Mouse (Mus musculus): Measurements from ENCODE around the gene Zfp91. TPM values are rescaled to one million over a fixed set of nuclear protein-coding genes. Genes with fewer than 3 reads are reported as not detected.

The Zfp91 gene
- polyA plus RNA-seq, 1 experiment from 2014 or later, result 11.6 TPM

DNA sequence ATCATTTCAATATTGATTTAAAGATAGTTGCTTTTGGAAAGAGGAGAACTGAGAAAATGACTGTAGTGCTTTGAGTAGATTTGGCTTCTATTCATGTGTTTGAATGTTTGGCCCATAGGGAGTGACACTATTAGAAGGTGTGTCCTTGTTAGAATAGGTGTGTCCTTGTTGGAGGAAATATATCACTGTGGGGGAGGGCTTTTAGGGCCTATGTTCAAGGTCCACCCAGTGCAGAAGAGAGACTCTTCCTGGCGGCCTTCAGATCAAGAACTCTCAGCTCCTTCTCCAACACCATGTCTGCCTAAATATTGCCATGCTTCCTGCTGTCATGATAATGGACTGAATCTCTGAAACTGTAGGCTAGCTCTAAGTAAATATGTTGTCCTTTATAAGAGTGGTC lies 8.3 kb upstream of the Zfp91 start:
- Histone ChIP-seq H3K9ac (no peak overlapping the region), H3K4me2 (no peak overlapping the region), H3K36me3 (no peaks in the 10 kb centered on the region), H3K9me3 (replicated peaks) (no peaks in the 10 kb centered on the region), H3K27ac (no peak overlapping the region), H3K4me1 (no peaks in the 10 kb centered on the region), H3K27me3 (replicated peaks) (no peaks in the 10 kb centered on the region), H3K4me3 (no peak overlapping the region)
- WGBS (ENCODE audit: insufficient replicate concordance), result 57% methylated on average over 1 of the region's 1 CpGs
- no peak for ATAC-seq

DNA sequence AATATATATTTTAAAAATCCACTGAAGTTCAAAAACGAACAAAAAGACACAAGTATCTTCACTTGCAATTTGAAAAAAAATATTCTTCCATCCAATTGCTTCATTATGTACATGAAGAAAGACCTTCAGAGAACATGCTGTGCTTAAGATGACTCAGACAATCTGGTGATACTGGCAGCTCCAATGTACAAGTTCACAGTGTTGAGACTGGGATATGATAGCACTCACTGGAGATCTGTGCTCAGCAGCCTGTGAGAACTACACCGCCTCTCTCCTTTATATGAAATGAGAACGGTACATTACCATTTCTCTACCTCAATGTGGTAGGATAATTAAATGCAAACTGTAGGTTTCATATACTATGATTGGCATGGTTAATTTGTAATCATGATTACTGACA lies 6.9 kb upstream of the Zfp91 start:
- no peak overlapping the region for H3K9ac ChIP-seq
- H3K4me1 ChIP-seq, result peaks cover 5% of the 10 kb centered on the region; the same call in 1 of the 2 replicates
- no peak for ATAC-seq
- H3K9me3 ChIP-seq (replicated peaks), result no peaks in the 10 kb centered on the region
- no peak overlapping the region for H3K27ac ChIP-seq
- H3K4me2 ChIP-seq, result no peak overlapping the region
- H3K27me3 ChIP-seq (replicated peaks), result no peaks in the 10 kb centered on the region
- WGBS (ENCODE audit: insufficient replicate concordance), result 71% methylated on average over 3 of the region's 3 CpGs
- H3K36me3 ChIP-seq, result no peaks in the 10 kb centered on the region
- no peak overlapping the region for H3K4me3 ChIP-seq

DNA sequence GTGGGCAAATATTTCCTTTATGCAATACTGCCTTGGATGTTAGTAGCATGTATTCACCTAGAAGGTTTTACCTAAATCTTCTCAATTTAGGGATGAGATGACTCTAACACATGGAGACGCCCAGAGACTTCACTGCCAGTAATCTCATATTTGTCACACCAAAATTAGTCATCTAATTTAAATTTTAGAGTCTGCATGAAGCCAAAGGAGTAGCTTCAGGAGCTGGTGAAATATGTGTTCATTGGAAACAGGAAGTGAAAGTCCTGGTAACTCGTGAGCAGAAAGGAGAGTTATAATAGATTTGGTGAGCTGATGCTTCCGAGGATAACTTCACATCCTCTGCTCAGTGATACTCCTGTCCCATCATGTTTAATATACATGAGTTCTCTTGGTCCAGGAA lies 5.1 kb upstream of the Zfp91 start:
- no peak overlapping the region for H3K27ac ChIP-seq
- H3K4me1 ChIP-seq, result peaks cover 11% of the 10 kb centered on the region
- no peak for ATAC-seq
- H3K27me3 ChIP-seq (replicated peaks), result no peaks in the 10 kb centered on the region
- H3K4me3 ChIP-seq, result no peak overlapping the region
- H3K36me3 ChIP-seq, result no peaks in the 10 kb centered on the region
- H3K4me2 ChIP-seq, result no peak overlapping the region
- 41% methylated on average over 3 of the region's 3 CpGs for WGBS (ENCODE audit: insufficient replicate concordance)
- no peaks in the 10 kb centered on the region for H3K9me3 ChIP-seq (replicated peaks)
- H3K9ac ChIP-seq, result no peak overlapping the region

DNA sequence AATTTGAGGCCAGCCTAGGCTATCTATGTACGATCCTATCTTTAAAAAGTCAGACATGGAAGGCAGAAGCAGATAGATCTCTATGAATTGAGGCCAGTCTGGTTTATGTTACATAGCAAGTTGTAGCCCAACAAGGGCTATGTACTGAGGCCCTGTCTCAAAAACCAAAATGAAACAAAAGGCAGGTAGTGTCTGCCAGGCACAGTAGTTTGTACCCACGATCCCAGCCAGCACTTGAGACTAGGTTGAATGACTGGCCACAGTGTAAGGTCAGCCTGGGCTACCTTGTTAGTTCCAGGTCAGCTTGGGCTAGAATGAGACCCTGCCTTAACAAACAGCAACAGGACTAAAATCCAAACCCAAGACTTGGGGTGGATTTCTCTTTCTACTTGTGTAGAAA lies 4.7 kb upstream of the Zfp91 start:
- Histone ChIP-seq H3K4me2 (no peak overlapping the region), H3K9me3 (replicated peaks) (no peaks in the 10 kb centered on the region), H3K27me3 (replicated peaks) (no peaks in the 10 kb centered on the region), H3K4me1 (peaks cover 11% of the 10 kb centered on the region), H3K27ac (no peak overlapping the region), H3K4me3 (no peak overlapping the region), H3K36me3 (no peaks in the 10 kb centered on the region), H3K9ac (no peak overlapping the region)
- WGBS (ENCODE audit: insufficient replicate concordance), result 63% methylated on average over 2 of the region's 2 CpGs
- ATAC-seq, result no peak

DNA sequence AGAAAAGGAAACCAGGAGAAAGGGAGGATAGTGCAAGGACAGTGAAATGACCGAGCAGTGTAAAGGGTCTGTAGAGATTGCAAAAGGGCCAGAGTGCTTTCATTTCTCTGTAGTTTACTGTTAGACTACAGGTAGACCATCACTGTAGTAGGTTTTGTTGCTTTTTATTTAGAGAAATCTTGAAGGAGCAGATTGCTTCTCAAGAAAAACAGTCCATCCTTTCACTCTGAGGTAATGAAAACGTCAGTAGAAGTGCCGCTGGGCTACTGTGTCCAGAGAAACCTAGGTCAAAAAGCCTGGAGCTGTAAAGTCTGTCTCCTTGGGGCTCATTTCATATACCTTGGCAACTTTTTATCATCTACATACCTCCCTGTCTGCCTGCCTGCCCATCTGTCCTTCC lies 3.2 kb upstream of the Zfp91 start:
- no peak overlapping the region for H3K4me2 ChIP-seq
- H3K9me3 ChIP-seq (replicated peaks), result no peaks in the 10 kb centered on the region
- H3K27ac ChIP-seq, result no peak overlapping the region
- no peaks in the 10 kb centered on the region for H3K36me3 ChIP-seq
- H3K27me3 ChIP-seq (replicated peaks), result no peaks in the 10 kb centered on the region
- no peak for ATAC-seq
- H3K4me3 ChIP-seq, result no peak overlapping the region
- 76% methylated on average over 3 of the region's 3 CpGs for WGBS (ENCODE audit: insufficient replicate concordance)
- H3K4me1 ChIP-seq, result peaks cover 11% of the 10 kb centered on the region
- H3K9ac ChIP-seq, result no peak overlapping the region

DNA sequence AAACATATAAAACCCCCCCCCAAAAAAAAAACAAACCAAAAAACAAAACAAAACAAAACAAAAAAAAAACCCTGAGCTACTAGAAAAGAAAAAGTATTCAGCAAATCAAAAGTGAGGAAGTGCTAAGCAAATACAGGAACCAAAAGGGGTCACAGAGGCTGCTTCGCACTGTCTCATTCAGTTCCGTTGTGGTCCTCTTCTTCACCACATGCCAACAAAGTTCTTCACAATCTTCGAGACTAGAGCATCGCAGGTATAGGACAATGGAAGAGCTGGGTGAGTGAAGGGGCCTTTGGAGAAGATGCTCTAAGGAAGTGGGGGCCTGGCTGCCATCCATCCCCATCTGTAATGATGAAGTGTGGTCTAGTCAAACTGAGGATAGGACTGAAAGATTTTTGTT lies 2.5 kb upstream of the Zfp91 start:
- Histone ChIP-seq H3K9ac (no peak overlapping the region), H3K9me3 (replicated peaks) (no peaks in the 10 kb centered on the region), H3K4me2 (no peak overlapping the region), H3K4me3 (no peak overlapping the region), H3K27me3 (replicated peaks) (no peaks in the 10 kb centered on the region), H3K36me3 (no peaks in the 10 kb centered on the region), H3K4me1 (peaks cover 11% of the 10 kb centered on the region), H3K27ac (no peak overlapping the region)
- WGBS (ENCODE audit: insufficient replicate concordance), result 30% methylated on average over 4 of the region's 4 CpGs
- no peak for ATAC-seq

DNA sequence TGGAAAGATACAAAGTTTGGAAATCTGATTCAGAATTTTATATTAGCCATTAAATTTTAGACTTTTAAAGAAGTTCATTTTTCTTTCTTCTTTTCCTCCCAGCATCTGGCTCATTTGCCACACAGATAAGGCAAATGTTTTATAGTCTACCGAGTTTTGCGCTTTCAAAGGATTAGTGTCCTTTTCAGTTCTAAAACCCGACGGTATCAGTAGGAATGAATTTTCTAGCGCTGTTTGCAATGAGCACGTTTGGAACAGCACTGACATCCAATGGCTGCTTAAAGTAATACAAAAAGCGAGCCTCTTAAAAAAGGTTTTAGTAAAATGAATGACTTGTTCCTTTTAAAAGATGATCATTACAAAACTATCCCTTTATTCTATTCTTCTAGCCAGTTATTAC lies 1.1 kb upstream of the Zfp91 start:
- H3K9me3 ChIP-seq (replicated peaks), result no peaks in the 10 kb centered on the region
- peak overlapping the region; percentile 81 for H3K4me2 ChIP-seq
- H3K27ac ChIP-seq, result peak overlapping the region; percentile 99
- H3K27me3 ChIP-seq (replicated peaks), result no peaks in the 10 kb centered on the region
- WGBS (ENCODE audit: insufficient replicate concordance), result 2% methylated on average over 7 of the region's 7 CpGs
- no peaks in the 10 kb centered on the region for H3K36me3 ChIP-seq
- H3K4me3 ChIP-seq, result peak overlapping the region; percentile 97
- no peak for ATAC-seq
- H3K9ac ChIP-seq, result peak overlapping the region; percentile 98
- peaks cover 15% of the 10 kb centered on the region for H3K4me1 ChIP-seq

DNA sequence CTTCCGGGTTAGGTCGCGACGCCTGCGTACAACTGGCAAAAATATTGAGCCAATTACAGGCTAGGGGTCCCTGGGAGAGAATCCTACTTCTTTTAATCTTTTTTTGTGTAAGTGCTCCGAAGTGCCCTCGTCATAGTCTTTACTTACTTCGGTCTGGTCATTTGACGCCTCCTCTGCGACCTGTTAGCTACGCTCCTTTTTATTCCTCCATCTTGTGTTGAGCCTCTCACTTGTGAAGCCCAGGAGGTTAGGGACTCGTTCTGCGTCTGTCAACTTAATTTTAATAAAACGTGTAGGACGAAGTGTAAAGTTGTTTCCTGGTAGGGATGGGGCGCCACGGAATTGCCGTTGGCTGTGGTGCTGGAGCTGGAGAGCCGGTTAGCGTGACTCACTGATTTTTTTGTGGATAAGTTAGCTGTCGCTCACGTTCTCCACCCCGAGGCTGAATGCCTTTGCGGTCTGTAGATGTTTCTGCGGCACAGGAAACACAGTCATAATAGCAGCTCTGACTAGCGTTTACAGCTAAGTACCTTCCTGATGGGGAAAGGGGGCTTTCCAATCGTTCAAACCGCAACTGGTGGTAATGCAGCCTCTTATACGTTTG lies 504 bp upstream of the Zfp91 start:
- H3K4me2 ChIP-seq, result peak overlapping the region; percentile 81
- WGBS (ENCODE audit: insufficient replicate concordance), result under 1% methylated on average over 29 of the region's 29 CpGs
- peak overlapping the region; percentile 99 for H3K27ac ChIP-seq
- peak; percentile 53 for ATAC-seq
- H3K27me3 ChIP-seq (replicated peaks), result no peaks in the 10 kb centered on the region
- peak overlapping the region; percentile 97 for H3K4me3 ChIP-seq
- H3K9me3 ChIP-seq (replicated peaks), result no peaks in the 10 kb centered on the region
- H3K9ac ChIP-seq, result peak overlapping the region; percentile 98
- H3K4me1 ChIP-seq, result peaks cover 19% of the 10 kb centered on the region
- no peaks in the 10 kb centered on the region for H3K36me3 ChIP-seq

DNA sequence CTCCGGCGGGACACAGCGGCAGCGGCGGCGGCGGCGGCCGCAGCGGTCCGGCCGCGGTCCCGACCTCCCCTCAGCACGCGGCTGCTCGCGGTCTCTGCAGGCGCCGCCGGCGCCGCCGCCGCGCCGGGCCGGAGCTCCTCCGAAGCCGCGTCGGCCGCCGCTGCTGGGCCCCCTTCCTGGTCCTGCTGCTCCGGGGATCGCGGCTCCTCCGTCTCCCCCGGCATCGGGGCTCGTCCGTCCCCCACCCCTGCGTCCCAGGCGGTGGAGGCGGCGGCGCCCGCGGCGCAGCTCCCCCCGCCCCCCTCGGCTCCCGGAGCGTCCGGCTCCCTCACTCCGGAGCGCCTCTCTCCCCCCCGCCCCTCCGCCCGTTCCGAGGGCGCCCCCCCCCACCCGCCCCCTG lies 816 bp downstream of the Zfp91 start:
- peak; percentile 10 for ATAC-seq
- under 1% methylated on average over 41 of the region's 63 CpGs for WGBS (ENCODE audit: insufficient replicate concordance)

DNA sequence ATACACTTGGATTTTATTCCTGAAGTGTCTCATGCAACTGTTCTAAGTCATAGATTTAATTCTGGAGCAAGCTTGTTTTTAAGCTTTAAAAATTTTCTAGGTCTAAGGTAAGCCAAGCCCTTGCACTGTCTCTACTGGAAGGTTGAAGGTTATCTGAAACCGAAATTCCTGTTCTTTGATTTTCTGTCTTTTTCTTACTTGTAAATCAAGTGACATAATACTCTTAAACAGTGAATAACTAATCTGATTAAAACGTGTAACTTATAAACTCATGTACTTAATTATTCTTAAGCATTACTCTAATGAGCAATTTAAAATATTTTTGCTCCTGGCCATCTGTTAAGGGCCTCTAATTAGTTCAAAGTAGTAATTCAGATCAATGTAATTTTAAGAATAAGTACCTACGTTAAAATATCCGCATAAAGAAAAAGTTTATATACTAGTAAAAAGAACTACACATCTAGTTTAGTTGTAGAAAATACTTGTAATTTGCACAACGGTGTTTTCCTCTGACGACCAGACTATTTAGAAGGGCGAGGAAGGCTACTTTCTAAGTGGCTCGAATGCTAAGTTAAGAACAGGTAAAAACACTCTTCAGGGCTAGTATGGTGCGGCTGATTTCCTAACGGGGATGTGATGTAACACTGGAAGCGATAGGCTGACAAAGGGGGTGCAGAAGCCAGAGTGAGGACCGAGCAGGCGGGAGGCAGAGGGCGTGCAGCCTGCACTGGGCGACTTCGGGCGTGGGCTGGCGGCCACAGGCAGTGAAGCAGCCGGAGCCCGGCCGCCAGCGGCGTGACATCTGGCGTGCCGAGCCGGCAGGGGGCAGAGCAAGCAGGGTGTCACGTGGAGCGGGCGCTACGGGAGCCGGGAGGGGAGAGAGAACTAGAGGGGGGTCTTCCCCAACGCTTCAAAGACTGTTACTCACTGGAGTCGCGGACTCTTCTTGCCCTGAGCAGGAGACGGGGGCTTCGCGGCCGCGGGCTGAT lies 1.6 kb downstream of the Zfp91 start:
- Histone ChIP-seq H3K4me3 (peak overlapping the region; percentile 97), H3K9me3 (replicated peaks) (no peaks in the 10 kb centered on the region), H3K4me2 (peak overlapping the region; percentile 81), H3K4me1 (peaks cover 22% of the 10 kb centered on the region), H3K9ac (peak overlapping the region; percentile 98), H3K36me3 (peaks cover 4% of the 10 kb centered on the region; the same call in 1 of the 2 replicates), H3K27me3 (replicated peaks) (no peaks in the 10 kb centered on the region), H3K27ac (peak overlapping the region; percentile 99)
- peak; percentile 73 for ATAC-seq
- WGBS (ENCODE audit: insufficient replicate concordance), result under 1% methylated on average over 39 of the region's 39 CpGs

More for the DNA sequence above, 816 bp downstream of the Zfp91 start:
- H3K36me3 ChIP-seq, result no peaks in the 10 kb centered on the region; the same call in 1 of the 2 replicates
- no peaks in the 10 kb centered on the region for H3K9me3 ChIP-seq (replicated peaks)
- no peaks in the 10 kb centered on the region for H3K27me3 ChIP-seq (replicated peaks)
- peak overlapping the region; percentile 99 for H3K27ac ChIP-seq
- H3K4me3 ChIP-seq, result peak overlapping the region; percentile 97
- peak overlapping the region; percentile 98 for H3K9ac ChIP-seq
- peaks cover 22% of the 10 kb centered on the region for H3K4me1 ChIP-seq
- H3K4me2 ChIP-seq, result peak overlapping the region; percentile 81

DNA sequence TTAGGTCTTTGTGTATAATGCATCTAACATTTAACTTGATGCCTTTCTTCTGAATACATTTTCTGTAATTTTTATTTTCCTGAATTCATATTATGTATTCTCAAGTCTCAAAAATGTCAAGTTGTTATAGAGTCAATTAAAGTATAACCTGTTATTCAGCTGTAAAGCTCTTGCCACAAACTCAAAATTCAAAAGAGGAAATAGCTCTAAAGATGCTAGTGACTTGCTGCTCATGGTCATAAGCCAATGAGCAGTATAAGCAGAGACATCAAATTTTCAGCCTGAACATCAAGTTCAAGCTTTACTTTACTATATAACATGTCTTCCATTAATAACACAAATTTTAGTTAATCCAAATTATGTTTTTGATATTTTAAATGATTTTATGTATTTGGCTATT lies 3.6 kb downstream of the Zfp91 start:
- H3K27ac ChIP-seq, result no peak overlapping the region
- no peak overlapping the region for H3K4me3 ChIP-seq
- no peak overlapping the region for H3K9ac ChIP-seq
- no peaks in the 10 kb centered on the region for H3K27me3 ChIP-seq (replicated peaks)
- no peaks in the 10 kb centered on the region for H3K9me3 ChIP-seq (replicated peaks)
- peaks cover 12% of the 10 kb centered on the region for H3K4me1 ChIP-seq
- H3K4me2 ChIP-seq, result no peak overlapping the region
- H3K36me3 ChIP-seq, result peaks cover 15% of the 10 kb centered on the region
- no peak for ATAC-seq

DNA sequence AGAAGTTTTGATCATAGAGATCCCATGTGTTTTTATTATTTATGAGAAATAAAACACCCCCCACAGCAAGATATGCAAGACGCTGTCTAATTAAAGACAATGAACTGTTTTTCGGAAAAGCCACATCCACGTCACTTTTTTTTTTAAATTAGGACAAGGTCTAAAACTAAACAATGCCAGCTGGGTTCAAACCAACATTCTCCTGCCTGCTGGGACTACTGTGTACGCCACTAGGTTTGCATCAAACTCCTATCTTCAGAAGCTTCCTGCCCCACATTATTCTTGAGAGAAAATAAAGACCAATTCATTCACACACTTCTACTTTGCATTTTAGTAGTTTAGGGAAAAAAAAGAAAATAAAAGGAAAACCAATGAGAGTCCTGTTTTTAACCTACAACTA lies 8.2 kb downstream of the Zfp91 start:
- WGBS (ENCODE audit: insufficient replicate concordance), result 89% methylated on average over 4 of the region's 4 CpGs
- no peak for ATAC-seq

More for the DNA sequence above, 8.2 kb downstream of the Zfp91 start:
- H3K27me3 ChIP-seq (replicated peaks), result no peaks in the 10 kb centered on the region
- peaks cover 9% of the 10 kb centered on the region for H3K4me1 ChIP-seq
- H3K4me3 ChIP-seq, result no peak overlapping the region
- H3K9ac ChIP-seq, result no peak overlapping the region
- H3K27ac ChIP-seq, result no peak overlapping the region
- H3K9me3 ChIP-seq (replicated peaks), result no peaks in the 10 kb centered on the region
- peaks cover 26% of the 10 kb centered on the region for H3K36me3 ChIP-seq
- no peak overlapping the region for H3K4me2 ChIP-seq
